Mouse (Mus musculus) small intestine, adult 2 months (tissue): ENCODE data around the gene Lat2.

Source experiments
- CTCF ChIP-seq: fragments of 200-500 bp; IDR thresholded peaks from 2 replicates; pipeline ENCODE4 v1.5.1; 2012; ENCODE audit warnings: low read depth, mild to moderate bottlenecking, control low read depth, inconsistent platforms, low read length, moderate library complexity, mixed read lengths; ENCODE audit not compliant: insufficient replicate concordance, insufficient read length; ENCODE audit errors: extremely low read depth
- POLR2A ChIP-seq: fragments of 200-500 bp; IDR thresholded peaks from 2 replicates; pipeline ENCODE4 v1.6.1; 2012; ENCODE audit warnings: low read depth, mild to moderate bottlenecking, control low read depth, inconsistent platforms, low read length, moderate library complexity

DNA sequence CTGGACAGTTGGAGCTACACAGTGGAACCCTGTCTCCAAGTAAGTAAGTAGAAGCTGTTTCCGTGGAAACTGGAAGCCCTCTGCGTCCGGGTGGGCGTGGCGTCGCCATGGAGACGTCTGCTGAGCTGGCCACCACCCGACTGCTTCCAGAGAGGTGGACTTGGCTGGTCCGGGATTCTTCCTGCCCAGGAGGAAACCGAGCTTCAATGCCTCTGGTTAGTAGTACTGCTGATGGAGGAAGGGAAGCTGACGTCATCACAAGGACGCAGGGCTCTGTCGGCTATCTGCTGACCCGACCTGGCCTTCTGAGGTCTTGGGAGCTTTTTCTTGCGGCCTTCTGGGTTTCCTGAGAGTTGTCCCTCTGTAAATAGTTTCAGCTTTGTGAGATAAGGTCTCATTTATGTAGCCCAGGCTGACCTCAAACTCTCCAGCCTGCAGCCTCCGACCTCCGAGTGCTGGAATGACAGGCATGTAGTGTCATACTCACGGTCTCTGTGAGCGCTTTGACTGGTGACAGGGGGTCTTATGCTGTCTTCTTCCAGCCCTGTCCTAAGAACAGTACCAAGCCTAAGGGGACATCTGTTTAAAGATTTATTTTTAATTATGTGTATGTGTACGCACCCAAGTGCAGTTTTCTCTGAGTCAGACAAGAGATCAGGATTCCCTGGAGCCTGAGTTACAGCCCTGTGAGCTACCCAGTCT, 59.2 kb downstream of the Lat2 start:
- TF ChIP-seq CTCF (no peak), POLR2A (no peak)
